Mouse (Mus musculus) kidney, postnatal 14 days (tissue): ENCODE measurements around the gene Cdc42ep4.
A peak's percentile ranks its signal among the peaks of the same experiment; 100 is the strongest.

ENCODE experiments used
- DNase-seq: peaks from one replicate; pipeline ENCODE4 v3.0.0; 2022; ENCODE audit warnings: mixed read lengths

The Cdc42ep4 gene

GRCm38 (mm10) chr11:113776851-113777511 is 25.3 kb upstream of the Cdc42ep4 start:
- DNase-seq: no peak

GRCm38 (mm10) chr11:113774773-113775172 is 23.1 kb upstream of the Cdc42ep4 start:
- no peak for DNase-seq

GRCm38 (mm10) chr11:113773191-113773590 is 21.5 kb upstream of the Cdc42ep4 start:
- no peak for DNase-seq

DNA sequence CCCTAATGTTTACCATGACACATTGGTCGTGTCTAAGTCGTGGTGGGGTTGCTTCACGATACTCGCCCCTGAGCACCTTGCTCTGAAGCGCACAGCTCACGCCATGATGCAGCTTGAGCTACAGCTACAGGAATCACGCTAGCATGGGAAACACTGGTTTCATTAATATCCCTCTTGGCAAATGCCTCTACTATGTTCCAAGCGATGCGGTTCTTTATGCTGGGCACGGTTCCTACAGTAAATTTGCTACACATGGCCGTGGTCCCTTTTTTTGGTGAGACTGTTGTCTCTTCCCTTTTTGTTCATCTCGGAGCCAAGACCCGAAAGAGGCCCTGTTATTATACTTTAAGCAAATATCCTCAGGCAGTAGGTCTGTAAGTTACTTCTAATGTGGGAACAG is 19.5 kb upstream of the Cdc42ep4 start:
- DNase-seq: no peak

DNA sequence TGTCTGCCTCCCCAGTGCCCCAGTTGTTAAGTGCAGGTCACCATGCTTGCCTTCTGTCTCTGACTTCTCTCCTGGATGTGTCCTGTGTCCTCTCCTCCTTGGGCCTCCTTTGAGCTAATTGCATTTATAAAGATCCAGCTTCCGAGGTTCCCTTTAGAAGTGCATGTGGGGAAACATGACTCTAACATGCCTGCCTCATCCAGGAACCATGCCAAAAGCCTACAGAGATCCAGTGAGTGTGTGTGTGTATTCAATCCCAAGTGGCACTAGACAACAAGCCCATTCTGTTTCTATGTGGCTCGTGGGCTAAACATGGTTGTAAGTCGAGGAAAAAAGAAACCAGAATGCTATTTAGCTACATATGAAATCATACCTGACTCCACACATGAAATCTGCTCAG is 16.7 kb upstream of the Cdc42ep4 start:
- DNase-seq: no peak

DNA sequence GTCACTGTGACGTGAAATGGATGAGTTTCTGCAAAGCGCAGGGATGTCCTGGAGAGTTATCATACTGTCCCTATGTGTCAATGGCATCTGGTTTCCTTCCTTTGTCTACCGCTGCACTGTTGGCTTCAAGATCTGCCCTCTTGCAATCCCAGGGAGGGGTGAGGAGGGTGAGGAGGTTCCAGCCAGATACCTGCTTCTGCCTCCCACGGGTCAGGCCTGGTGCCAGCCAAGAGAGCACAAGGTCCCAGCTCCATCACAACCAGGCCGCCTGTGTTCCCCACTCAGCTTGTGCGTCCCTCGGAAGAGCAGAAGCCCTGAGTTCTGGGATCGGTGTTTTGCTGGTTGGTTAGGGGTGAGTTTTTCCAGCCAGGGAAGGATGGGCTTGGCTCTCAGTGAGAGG is 15.6 kb upstream of the Cdc42ep4 start:
- no peak for DNase-seq

- DNase-seq: no peak
Measured at GRCm38 (mm10) chr11:113766284-113766985, 14.8 kb upstream of the Cdc42ep4 start.

DNA sequence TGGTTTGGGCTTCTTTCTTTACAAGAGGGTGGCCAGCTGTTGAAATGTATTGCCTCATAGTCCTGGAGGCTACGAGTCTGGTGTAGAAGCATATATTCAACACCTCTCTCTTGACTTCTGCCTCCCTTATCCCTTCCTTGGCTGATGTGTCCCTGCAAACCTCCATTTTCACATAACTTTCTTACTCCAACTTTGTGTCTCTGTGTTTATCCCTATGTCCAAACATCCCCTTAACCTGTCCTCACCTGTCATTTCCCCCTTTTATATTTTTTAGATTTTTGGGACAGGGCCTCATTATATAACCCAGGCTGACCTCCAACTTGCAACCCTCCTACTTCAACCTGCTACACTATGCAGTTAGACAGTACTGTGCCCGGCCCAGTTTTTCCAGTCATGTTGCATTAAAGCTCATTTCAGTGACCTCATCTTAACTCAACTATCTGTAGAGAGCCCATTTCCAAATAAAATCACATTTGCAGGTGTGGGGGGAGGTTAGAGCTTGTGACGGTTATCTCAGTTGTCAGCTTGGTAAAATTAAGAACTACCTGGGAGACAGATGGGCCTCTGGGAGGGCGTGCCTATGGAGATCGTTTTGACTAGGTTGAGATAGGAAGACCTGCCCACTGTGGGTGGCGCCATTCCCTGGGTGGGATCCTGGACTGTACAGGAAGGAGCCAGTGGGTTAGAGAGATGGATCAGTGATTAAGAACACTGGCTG is 12.6 kb upstream of the Cdc42ep4 start:
- DNase-seq: no peak

DNA sequence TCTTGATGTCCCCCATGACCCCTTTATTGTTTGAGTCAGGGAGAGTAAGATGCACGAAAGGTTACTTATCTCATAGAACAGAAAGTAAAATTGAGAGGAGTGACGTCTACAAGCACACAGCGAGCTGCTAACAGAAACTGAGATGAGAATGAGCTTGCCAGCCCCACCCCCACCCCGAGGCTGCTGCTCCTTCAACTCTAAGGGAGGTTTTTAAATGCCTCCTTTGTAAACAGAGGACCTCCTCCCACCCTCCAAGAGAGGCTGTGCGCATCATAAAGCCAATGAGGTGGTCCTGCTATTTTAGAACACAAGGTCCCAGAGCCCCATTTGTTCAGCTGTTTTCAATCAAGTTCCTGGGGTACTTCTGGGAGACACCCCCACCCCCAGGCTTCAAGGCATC is 11.8 kb upstream of the Cdc42ep4 start:
- no peak for DNase-seq

GRCm38 (mm10) chr11:113762136-113762797 is 10.6 kb upstream of the Cdc42ep4 start:
- no peak for DNase-seq

DNA sequence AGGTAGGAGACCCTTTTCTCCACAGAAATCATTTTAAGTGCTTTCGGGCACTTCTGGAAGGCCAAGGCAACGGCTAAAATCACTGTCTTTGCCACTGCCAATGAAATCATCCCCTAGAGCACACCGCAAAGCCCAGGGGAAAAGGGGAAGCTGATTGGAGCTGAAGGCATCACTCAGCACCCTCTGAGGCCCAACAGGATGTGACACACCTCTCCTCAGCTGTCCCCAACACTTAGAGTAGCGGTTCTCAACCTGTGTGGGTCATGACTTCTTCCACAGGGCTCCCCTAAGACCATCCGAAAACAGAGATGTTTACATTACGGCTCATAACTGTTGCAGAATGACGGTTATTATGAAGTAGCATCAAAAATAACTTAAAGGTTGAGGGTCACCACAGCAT is 10.0 kb upstream of the Cdc42ep4 start:
- DNase-seq: no peak

DNA sequence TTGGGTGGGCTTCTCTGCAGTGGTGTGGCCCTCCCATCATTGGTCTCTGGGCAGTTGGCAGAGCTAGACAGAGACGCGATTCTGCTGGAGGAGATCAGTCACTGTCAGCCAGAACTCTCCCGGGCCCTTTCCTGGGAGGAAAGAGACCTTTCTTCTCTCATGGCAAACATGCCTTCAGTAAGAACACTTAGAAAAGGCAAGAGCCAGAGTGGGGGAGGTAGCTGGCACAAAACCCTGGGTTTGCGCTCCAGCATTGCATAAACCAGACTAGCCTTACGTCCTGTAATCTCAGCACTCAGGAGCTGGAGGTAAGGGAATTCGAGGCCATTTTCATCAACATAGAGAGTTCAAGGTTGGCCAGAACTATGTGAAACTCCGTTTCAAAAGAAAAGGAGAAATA is 8.8 kb upstream of the Cdc42ep4 start:
- DNase-seq: no peak

GRCm38 (mm10) chr11:113758851-113759250 is 7.2 kb upstream of the Cdc42ep4 start:
- DNase-seq: no peak

DNA sequence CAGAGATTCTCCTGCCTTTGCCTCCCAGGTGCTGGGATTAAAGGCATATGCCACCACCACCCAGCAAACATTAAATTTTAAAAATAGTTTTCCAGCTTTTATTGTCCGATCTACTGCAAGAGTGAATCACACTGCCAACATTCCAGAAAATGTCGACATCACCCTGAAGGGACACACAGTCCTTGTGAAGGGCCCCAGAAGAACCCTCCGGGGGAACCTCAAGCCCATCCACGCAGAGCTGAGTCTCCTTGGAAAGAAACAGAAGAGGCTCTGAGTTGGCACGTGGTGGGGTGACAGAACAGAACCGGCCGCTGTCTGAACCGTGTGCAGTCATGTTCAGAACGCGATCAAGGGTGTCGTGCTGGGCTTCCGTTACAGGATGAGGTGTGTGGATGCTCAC is 4.9 kb upstream of the Cdc42ep4 start:
- DNase-seq: no peak

GRCm38 (mm10) chr11:113755878-113756277 is 4.2 kb upstream of the Cdc42ep4 start:
- no peak for DNase-seq

- no peak for DNase-seq
Measured at GRCm38 (mm10) chr11:113754845-113755244, 3.2 kb upstream of the Cdc42ep4 start.

DNA sequence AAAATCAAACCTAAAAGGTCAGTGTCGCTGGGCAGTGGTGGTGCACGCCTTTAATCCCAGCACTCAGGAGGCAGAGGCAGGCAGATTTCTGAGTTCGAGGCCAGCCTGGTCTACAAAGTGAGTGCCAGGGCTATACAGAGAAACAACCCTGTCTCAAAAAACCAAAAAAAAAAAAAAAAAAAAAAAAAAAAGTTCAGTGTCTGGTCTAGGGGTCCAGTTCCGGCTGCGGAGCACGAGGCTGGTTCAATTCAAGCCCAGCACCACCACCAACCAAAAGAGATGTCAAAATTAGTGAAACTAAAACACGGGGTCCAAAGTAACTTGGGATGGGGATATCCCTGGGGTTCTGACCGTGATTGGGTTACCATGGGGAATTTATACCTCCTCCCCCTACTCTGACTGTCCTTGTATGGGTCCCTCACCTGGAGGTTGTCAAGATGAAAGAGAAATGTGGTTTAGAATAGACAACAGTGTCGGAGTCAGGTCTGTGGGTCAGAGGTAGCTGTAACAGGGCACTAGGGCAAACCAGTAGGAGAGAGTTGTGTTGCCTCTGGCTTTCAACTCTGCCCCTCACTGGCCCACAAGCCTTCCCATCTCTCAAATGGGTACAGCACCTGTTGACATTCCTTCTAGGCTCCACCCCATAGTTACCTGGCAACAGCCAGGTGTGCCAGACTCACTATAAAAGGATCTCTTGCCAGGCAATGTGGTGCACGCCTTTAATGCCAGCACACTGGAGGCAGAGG is 1.2 kb upstream of the Cdc42ep4 start:
- DNase-seq: no peak

- DNase-seq: no peak
Measured at GRCm38 (mm10) chr11:113752158-113752661, 529 bp upstream of the Cdc42ep4 start.

DNA sequence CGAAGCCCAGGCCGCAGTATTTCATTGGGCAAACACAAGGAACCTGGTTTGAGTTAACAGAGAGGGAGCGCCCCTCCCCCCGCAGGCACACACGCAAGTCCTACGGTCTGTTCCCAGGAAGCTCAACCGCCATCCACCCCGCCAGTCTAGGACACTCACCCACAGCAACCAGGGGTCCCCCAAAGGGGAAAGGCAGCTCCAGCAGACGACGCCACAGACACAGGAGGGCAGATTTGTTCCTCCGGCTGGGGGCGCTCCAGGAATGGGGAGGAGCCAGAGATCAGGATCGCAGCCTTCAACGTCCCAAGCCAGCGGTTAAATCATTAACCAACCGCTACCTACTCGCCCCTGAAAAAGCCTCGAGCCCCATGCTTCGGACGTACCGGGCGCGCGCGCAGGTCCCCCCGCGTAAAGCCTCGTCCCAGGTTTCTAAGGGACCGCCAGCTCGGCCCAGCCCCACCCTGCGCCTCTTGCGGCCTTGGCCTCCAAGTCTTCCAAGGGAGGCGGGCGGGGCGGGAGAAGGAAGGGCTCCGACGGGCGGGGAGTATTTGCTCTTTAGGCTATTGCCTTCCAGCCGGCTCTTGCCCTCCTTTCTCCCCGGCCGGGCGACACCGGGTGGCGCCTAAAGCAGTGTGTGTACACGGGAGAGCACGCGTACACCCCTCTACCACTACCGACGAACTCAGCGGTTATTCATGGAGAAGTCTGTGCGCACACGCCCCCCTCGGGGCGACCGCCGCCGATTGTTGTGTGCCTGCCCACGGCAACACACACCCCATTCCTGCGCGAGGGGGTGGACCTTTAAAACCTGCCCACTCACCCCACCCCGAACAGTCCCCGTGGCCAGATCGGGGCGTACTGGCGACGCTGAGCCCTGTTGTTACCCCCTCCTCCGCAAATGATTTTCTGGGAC is 854 bp downstream of the Cdc42ep4 start:
- DNase-seq: peak; percentile 79

- peak; percentile 40 for DNase-seq
Measured at GRCm38 (mm10) chr11:113749749-113750351, 1.8 kb downstream of the Cdc42ep4 start.
